39 mouse cellular contexts compared by ENCODE assay signal in the genomic region with DNA sequence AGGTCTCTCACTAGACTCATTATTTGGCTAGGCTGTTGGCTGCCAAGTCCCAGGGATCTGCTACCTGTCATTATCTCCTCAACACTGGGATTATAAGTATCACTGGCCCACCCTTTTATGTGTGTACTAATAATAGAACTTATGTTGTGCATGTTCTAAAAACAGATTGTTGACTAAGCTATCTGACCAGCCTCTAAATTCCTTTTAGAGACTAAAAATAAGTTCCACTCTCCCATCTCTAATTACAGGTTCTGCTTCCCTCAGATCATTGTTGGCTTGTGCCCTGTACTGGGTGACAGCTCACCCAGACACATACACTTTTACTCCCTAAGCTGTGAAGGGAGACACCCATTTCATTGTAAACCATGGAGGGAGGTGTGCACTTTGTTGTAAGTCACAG. TPM values are rescaled to one million over a fixed set of nuclear protein-coding genes. Genes with fewer than 3 reads are reported as not detected.
A peak's percentile ranks its signal among the peaks of the same experiment; 100 is the strongest.
DNase-seq lines count a peak whose midpoint lies in the region; ATAC-seq lines count a peak whose summit lies in the region.
"Had no signal": no experiment of that assay in that cellular context is flagged by ENCODE, and none has a peak within 500 bp of the region (broad histone marks: within the 10 kb centered on the region; RNA-seq: fewer than 3 reads in every experiment).

No protein-coding gene starts in this region.

- ATAC-seq in heart, embryonic 13.5 days (ENCODE audit: extremely low read depth, insufficient number of reproducible peaks, low FRiP score, low TSS enrichment) = peak; percentile 70; the same call in 1 of the 2 replicates
- ATAC-seq in midbrain, embryonic 16.5 days = no peak
- ATAC-seq in forebrain, embryonic 15.5 days (replicated peaks) = no peak
- ATAC-seq: CD4-positive, CD25-positive, alpha-beta regulatory T cell, adult 4 months; forebrain, embryonic 13.5 days; hindbrain, embryonic 16.5 days; liver, embryonic 12.5 days; liver, postnatal 0 days had no signal

- H3K4me2 ChIP-seq in heart, embryonic 13.5 days = peak overlapping the region; percentile 31
- H3K4me2 ChIP-seq in midbrain, embryonic 16.5 days (ENCODE audit: low read length) = no peak overlapping the region
- no peak overlapping the region for H3K4me2 ChIP-seq in forebrain, embryonic 15.5 days (replicated peaks)
- H3K4me2 ChIP-seq: embryonic facial prominence, embryonic 15.5 days; forebrain, embryonic 13.5 days; kidney, embryonic 15.5 days; liver, embryonic 12.5 days; midbrain, embryonic 12.5 days; neural tube, embryonic 15.5 days had no signal

- H3K4me3 ChIP-seq in heart, embryonic 13.5 days = no peak overlapping the region
- H3K4me3 ChIP-seq in midbrain, embryonic 16.5 days (ENCODE audit: low read depth, low read length) = no peak overlapping the region
- no peak overlapping the region for H3K4me3 ChIP-seq in forebrain, embryonic 15.5 days
- H3K4me3 ChIP-seq: embryonic facial prominence, embryonic 15.5 days; forebrain, embryonic 13.5 days; kidney, embryonic 15.5 days; liver, embryonic 12.5 days; megakaryocyte, embryonic 14.5 days; midbrain, embryonic 12.5 days; neural tube, embryonic 15.5 days had no signal

- no peaks in the 10 kb centered on the region for H3K36me3 ChIP-seq in heart, embryonic 13.5 days
- H3K36me3 ChIP-seq in midbrain, embryonic 16.5 days (ENCODE audit: control insufficient read depth, insufficient read depth, low read length) = no peaks in the 10 kb centered on the region
- H3K36me3 ChIP-seq in forebrain, embryonic 15.5 days = no peaks in the 10 kb centered on the region
- H3K36me3 ChIP-seq: embryonic facial prominence, embryonic 15.5 days; kidney, embryonic 15.5 days; liver, embryonic 12.5 days; midbrain, embryonic 12.5 days; neural tube, embryonic 15.5 days had no signal

- intact Hi-C loops in heart, postnatal 36 days (cut with DNase I) = loop anchor here (2.0 kb wide), 1 partner anchor 42 kb away; the partner anchor contains the start of gene Serpinb6b

- 0 out of 2 replicates have a peak, but pooled peaks cover 4% of the 10 kb centered on the region for H3K9me3 ChIP-seq in heart, embryonic 13.5 days
- H3K9me3 ChIP-seq in midbrain, embryonic 16.5 days (replicated peaks; ENCODE audit: control insufficient read depth, low read length, poor library complexity, severe bottlenecking) = no peaks in the 10 kb centered on the region
- no peaks in the 10 kb centered on the region for H3K9me3 ChIP-seq in forebrain, embryonic 15.5 days
- H3K9me3 ChIP-seq: embryonic facial prominence, embryonic 15.5 days; forebrain, embryonic 13.5 days; kidney, embryonic 15.5 days; liver, embryonic 12.5 days; midbrain, embryonic 12.5 days; neural tube, embryonic 15.5 days had no signal

- DNase-seq in heart, adult 11 months = peak; percentile 91
- no peak for DNase-seq in heart, postnatal 36 days
- peak; percentile 57 to 65 for DNase-seq in heart, adult 9 months (ENCODE audit: low spot score in 2 of 2)
- DNase-seq in heart, postnatal 4 days = peak; percentile 37
- no peak for DNase-seq in adrenal gland, adult 18-20 months (ENCODE audit: low spot score in 2 of 2)
- DNase-seq: adrenal gland, postnatal 25 days; cerebellum, adult 18-20 months; cerebellum, postnatal 10 days; kidney, adult 18-20 months; kidney, postnatal 25 days; left cerebral cortex, postnatal 4 days; liver, postnatal 0 days; lung, postnatal 36 days; thymus, postnatal 4 days had no signal

- H3K4me1 ChIP-seq in heart, embryonic 13.5 days = peaks cover 52% of the 10 kb centered on the region
- no peaks in the 10 kb centered on the region for H3K4me1 ChIP-seq in midbrain, embryonic 16.5 days (ENCODE audit: control insufficient read depth, insufficient read depth, low read length)
- no peaks in the 10 kb centered on the region for H3K4me1 ChIP-seq in forebrain, embryonic 15.5 days
- H3K4me1 ChIP-seq: embryonic facial prominence, embryonic 15.5 days; forebrain, embryonic 13.5 days; midbrain, embryonic 12.5 days; neural tube, embryonic 15.5 days had no signal

- no peak overlapping the region for H3K9ac ChIP-seq in heart, embryonic 13.5 days
- H3K9ac ChIP-seq in midbrain, embryonic 16.5 days (ENCODE audit: low read depth, low read length) = no peak overlapping the region
- no peak overlapping the region for H3K9ac ChIP-seq in forebrain, embryonic 15.5 days (replicated peaks)
- H3K9ac ChIP-seq: embryonic facial prominence, embryonic 15.5 days; forebrain, embryonic 13.5 days; kidney, embryonic 15.5 days; liver, embryonic 12.5 days; liver, postnatal 0 days; midbrain, embryonic 12.5 days; neural tube, embryonic 15.5 days had no signal

- H3K27me3 ChIP-seq in heart, embryonic 13.5 days (replicated peaks) = no peaks in the 10 kb centered on the region
- H3K27me3 ChIP-seq in midbrain, embryonic 16.5 days (ENCODE audit: control insufficient read depth, insufficient read depth, low read depth, low read length) = no peaks in the 10 kb centered on the region
- H3K27me3 ChIP-seq in forebrain, embryonic 15.5 days = no peaks in the 10 kb centered on the region
- H3K27me3 ChIP-seq: embryonic facial prominence, embryonic 15.5 days; forebrain, embryonic 13.5 days; kidney, embryonic 15.5 days; liver, embryonic 12.5 days; midbrain, embryonic 12.5 days; neural tube, embryonic 15.5 days had no signal

- peak overlapping the region; percentile 91 for H3K27ac ChIP-seq in heart, embryonic 13.5 days (replicated peaks)
- no peak overlapping the region for H3K27ac ChIP-seq in midbrain, embryonic 16.5 days (ENCODE audit: low read length)
- H3K27ac ChIP-seq in forebrain, embryonic 15.5 days (replicated peaks) = no peak overlapping the region
- H3K27ac ChIP-seq: embryonic facial prominence, embryonic 15.5 days; forebrain, embryonic 13.5 days; kidney, embryonic 15.5 days; liver, embryonic 12.5 days; midbrain, embryonic 12.5 days; neural tube, embryonic 15.5 days; stomach, postnatal 0 days had no signal

RNA-seq across cellular contexts. Expression of gene Serpinb1c, which starts 24.6 kb away (rescaled TPM):
- total RNA-seq in heart, postnatal 36 days (2021) = 1 to 10 TPM; 2.1 to 2.6 TPM
- polyA plus RNA-seq in heart, embryonic 13.5 days (2015; fragmentation: Nextera tagmentation; extraction: Ambion mirVana) = 0.20 and 0.22 TPM in 2 replicates
- total RNA-seq in heart, postnatal 4 days (2021) = 1 to 10 TPM in 1 of 2 experiments, under 1 TPM in 1; 0.86 to 1.2 TPM
- not detected in 2 replicates for polyA plus RNA-seq in midbrain, embryonic 16.5 days (2015; fragmentation: Nextera tagmentation; extraction: Ambion mirVana)
- not detected in 2 replicates for polyA plus RNA-seq in forebrain, embryonic 15.5 days (2015; fragmentation: Nextera tagmentation; extraction: Ambion mirVana)
- not detected for total RNA-seq in adrenal gland, adult 18-20 months (2021)
- total RNA-seq: adrenal gland, postnatal 25 days; common myeloid progenitor, adult 5-6 weeks; layer of hippocampus, adult 18-20 months; layer of hippocampus, postnatal 25 days; left cerebral cortex, postnatal 4 days; monocyte, adult 5-6 weeks had no signal
- polyA plus RNA-seq: brain, embryonic 14.5 days; CD4-positive, CD25-positive, alpha-beta regulatory T cell, adult 4 months; embryonic facial prominence, embryonic 15.5 days; forebrain, embryonic 13.5 days; gonadal fat pad, adult 2 months; hindbrain, embryonic 11.5 days; hindbrain, embryonic 16.5 days; intestine, embryonic 14.5 days; kidney, embryonic 15.5 days; limb, embryonic 14.5 days; liver, postnatal 0 days; lung, embryonic 16.5 days; midbrain, embryonic 12.5 days; spleen, adult 2 months; thymus, postnatal 0 days had no signal

RNA-seq across cellular contexts. Expression of gene Serpinb6b, which starts 42.4 kb away (rescaled TPM):
- total RNA-seq in heart, postnatal 36 days (2021) = 10 to 100 TPM; 38.5 to 49.1 TPM
- polyA plus RNA-seq in heart, embryonic 13.5 days (2015; fragmentation: Nextera tagmentation; extraction: Ambion mirVana) = 18.0 and 22.7 TPM in 2 replicates
- 10 to 100 TPM; 21.8 to 25.0 TPM for total RNA-seq in heart, postnatal 4 days (2021)
- polyA plus RNA-seq in midbrain, embryonic 16.5 days (2015; fragmentation: Nextera tagmentation; extraction: Ambion mirVana) = 1.2 and 2.0 TPM in 2 replicates
- 1.1 and 1.6 TPM in 2 replicates for polyA plus RNA-seq in forebrain, embryonic 15.5 days (2015; fragmentation: Nextera tagmentation; extraction: Ambion mirVana)
- total RNA-seq in adrenal gland, adult 18-20 months (2021) = 10 to 100 TPM in 1 of 2 experiments, 1 to 10 TPM in 1; 9.1 to 23.9 TPM

Comparison
In these comparisons a context has a peak if more than half of its experiments do, and no peak if none do; other contexts are left out.
1. DNase-seq: peak in heart, adult 11 months (single experiment), heart, adult 9 months (2 of 2) and heart, postnatal 4 days (single experiment); none in heart, postnatal 36 days (0 of 2) and adrenal gland, adult 18-20 months (0 of 2).